ENCODE assay signal across 26 mouse cellular contexts in the genomic region with DNA sequence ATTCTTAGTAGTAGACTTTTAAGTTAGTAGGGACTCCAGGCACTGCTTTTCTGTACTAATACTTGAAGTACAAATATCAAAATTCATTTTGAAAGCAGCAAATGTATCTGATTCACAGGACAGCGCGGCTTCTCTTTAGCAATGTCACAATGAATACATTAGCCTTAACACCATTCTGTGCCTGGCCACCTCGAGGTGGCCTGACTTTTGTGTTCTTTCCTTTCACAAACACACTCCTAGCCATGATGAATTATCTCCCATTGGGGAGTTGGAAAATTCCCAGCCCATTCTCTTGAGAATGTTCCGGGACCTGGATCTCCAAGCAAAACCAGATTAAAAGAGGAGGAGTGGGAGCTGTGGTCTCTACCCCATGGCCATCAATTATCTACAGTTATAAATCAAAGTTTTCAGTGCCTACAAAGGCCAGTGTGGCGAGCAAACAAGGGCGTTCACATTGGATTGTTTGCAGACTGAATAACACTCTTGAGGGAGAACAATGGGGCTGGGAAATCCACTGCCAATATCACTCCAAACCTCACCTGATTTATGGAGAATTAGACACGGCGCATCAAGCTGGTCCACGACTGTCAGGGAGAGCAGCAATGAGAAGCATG.
DNase-seq lines count a peak whose midpoint lies in the region; ATAC-seq and TF ChIP-seq lines count a peak whose summit lies in the region.
"Had no signal": no experiment of that assay in that cellular context is flagged by ENCODE, and none has a peak within 500 bp of the region (broad histone marks: within the 10 kb centered on the region; RNA-seq: fewer than 3 reads in every experiment).

No protein-coding gene starts in this region.

- H3K27me3 ChIP-seq in hindbrain, embryonic 10.5 days (ENCODE audit: insufficient read depth, poor library complexity, severe bottlenecking): no peaks in the 10 kb centered on the region
- no peaks in the 10 kb centered on the region for H3K27me3 ChIP-seq in hindbrain, embryonic 14.5 days (ENCODE audit: control insufficient read depth, insufficient read depth, low read length)
- no peaks in the 10 kb centered on the region for H3K27me3 ChIP-seq in kidney, postnatal 0 days (ENCODE audit: insufficient read depth, low read length)
- no peaks in the 10 kb centered on the region; the same call in 1 of the 2 replicates for H3K27me3 ChIP-seq in neural tube, embryonic 14.5 days (ENCODE audit: control insufficient read depth, insufficient read depth, low read length)
- no peaks in the 10 kb centered on the region for H3K27me3 ChIP-seq in forebrain, embryonic 12.5 days
- H3K27me3 ChIP-seq: embryonic facial prominence, embryonic 13.5 days; limb, embryonic 15.5 days; midbrain, embryonic 15.5 days had no signal

- TF ChIP-seq CTCF in kidney, postnatal 0 days (IDR thresholded peaks at IDR 0.05; ENCODE audit: low read depth): no peak

- H3K9ac ChIP-seq in hindbrain, embryonic 14.5 days: no peak overlapping the region
- no peak overlapping the region for H3K9ac ChIP-seq in kidney, postnatal 0 days (ENCODE audit: low read depth, low read length)
- H3K9ac ChIP-seq in neural tube, embryonic 14.5 days (replicated peaks; ENCODE audit: low read depth, low read length): no peak overlapping the region
- H3K9ac ChIP-seq in forebrain, embryonic 12.5 days: no peak overlapping the region
- H3K9ac ChIP-seq: embryonic facial prominence, embryonic 13.5 days; limb, embryonic 15.5 days; liver, embryonic 14.5 days; lung, embryonic 14.5 days; midbrain, embryonic 15.5 days had no signal

- peak; percentile 25 for DNase-seq in hindbrain, embryonic 10.5 days (ENCODE audit: low spot score)
- no peak for DNase-seq in hindbrain, embryonic 14.5 days (ENCODE audit: low spot score)
- peak; percentile 33 for DNase-seq in kidney, postnatal 0 days (ENCODE audit: low spot score)
- DNase-seq in kidney, adult 8-10 months: no peak
- peak; percentile 41 for DNase-seq in embryo, embryonic 9.5 days (ENCODE audit: extremely low spot score)
- DNase-seq in spleen, postnatal 14 days (ENCODE audit: low spot score in 2 of 2): no peak
- DNase-seq: adrenal gland, postnatal 10 days; cerebellum, adult 2 months; gastrocnemius, postnatal 10 days; heart, postnatal 4 days; kidney, postnatal 10 days; left cerebral cortex, postnatal 4 days; lung, embryonic 14.5 days; lung, postnatal 36 days had no signal

- H3K4me1 ChIP-seq in hindbrain, embryonic 10.5 days (replicated peaks): peaks cover 21% of the 10 kb centered on the region
- 0 out of 2 replicates have a peak, but pooled peaks cover 10% of the 10 kb centered on the region for H3K4me1 ChIP-seq in hindbrain, embryonic 14.5 days (replicated peaks; ENCODE audit: control insufficient read depth, insufficient read depth, low read length)
- H3K4me1 ChIP-seq in kidney, postnatal 0 days (replicated peaks; ENCODE audit: insufficient read depth, low read length): no peaks in the 10 kb centered on the region
- H3K4me1 ChIP-seq in neural tube, embryonic 14.5 days (ENCODE audit: control insufficient read depth, insufficient read depth, low read length): peaks cover 12% of the 10 kb centered on the region
- no peaks in the 10 kb centered on the region for H3K4me1 ChIP-seq in forebrain, embryonic 12.5 days
- H3K4me1 ChIP-seq: heart, embryonic 10.5 days had no signal

- H3K4me2 ChIP-seq in hindbrain, embryonic 14.5 days (replicated peaks): no peak overlapping the region
- H3K4me2 ChIP-seq in kidney, postnatal 0 days (ENCODE audit: low read length): no peak overlapping the region
- H3K4me2 ChIP-seq in neural tube, embryonic 14.5 days (ENCODE audit: low read depth, low read length): no peak overlapping the region
- no peak overlapping the region for H3K4me2 ChIP-seq in forebrain, embryonic 12.5 days
- H3K4me2 ChIP-seq: embryonic facial prominence, embryonic 13.5 days; limb, embryonic 15.5 days; lung, embryonic 14.5 days; midbrain, embryonic 15.5 days had no signal

- H3K4me3 ChIP-seq in hindbrain, embryonic 10.5 days: no peak overlapping the region
- no peak overlapping the region for H3K4me3 ChIP-seq in hindbrain, embryonic 14.5 days (replicated peaks; ENCODE audit: low read length)
- no peak overlapping the region for H3K4me3 ChIP-seq in kidney, postnatal 0 days (replicated peaks; ENCODE audit: low read depth, low read length)
- no peak overlapping the region for H3K4me3 ChIP-seq in neural tube, embryonic 14.5 days (ENCODE audit: low read depth, low read length)
- no peak overlapping the region for H3K4me3 ChIP-seq in forebrain, embryonic 12.5 days (replicated peaks)
- H3K4me3 ChIP-seq: embryonic facial prominence, embryonic 13.5 days; erythroblast, embryonic 14.5 days; heart, embryonic 10.5 days; limb, embryonic 15.5 days; megakaryocyte, embryonic 14.5 days; midbrain, embryonic 15.5 days; myocyte had no signal

- no peaks in the 10 kb centered on the region for H3K36me3 ChIP-seq in hindbrain, embryonic 10.5 days
- H3K36me3 ChIP-seq in hindbrain, embryonic 14.5 days (replicated peaks; ENCODE audit: control insufficient read depth, insufficient read depth): no peaks in the 10 kb centered on the region
- H3K36me3 ChIP-seq in kidney, postnatal 0 days (ENCODE audit: insufficient read depth, low read length): no peaks in the 10 kb centered on the region
- H3K36me3 ChIP-seq in neural tube, embryonic 14.5 days (ENCODE audit: control insufficient read depth, insufficient read depth, low read length): no peaks in the 10 kb centered on the region
- H3K36me3 ChIP-seq in forebrain, embryonic 12.5 days (replicated peaks): no peaks in the 10 kb centered on the region
- H3K36me3 ChIP-seq: embryonic facial prominence, embryonic 13.5 days; heart, embryonic 10.5 days; limb, embryonic 15.5 days; midbrain, embryonic 15.5 days had no signal

- WGBS in hindbrain, embryonic 10.5 days: 64% methylated on average over 9 of the region's 9 CpGs
- 38% methylated on average over 9 of the region's 9 CpGs for WGBS in hindbrain, embryonic 14.5 days
- 29% methylated on average over 9 of the region's 9 CpGs for WGBS in kidney, postnatal 0 days
- WGBS in neural tube, embryonic 14.5 days: 9% methylated on average over 9 of the region's 9 CpGs
- 79% methylated on average over 9 of the region's 9 CpGs for WGBS in forebrain, embryonic 12.5 days

- no peak for ATAC-seq in hindbrain, embryonic 14.5 days (ENCODE audit: low FRiP score)
- no peak for ATAC-seq in kidney, postnatal 0 days (replicated peaks; ENCODE audit: low FRiP score, low read depth)
- peak; percentile 53; the same call in 1 of the 2 replicates for ATAC-seq in neural tube, embryonic 14.5 days (ENCODE audit: low read depth)
- ATAC-seq in forebrain, embryonic 12.5 days (ENCODE audit: low FRiP score): no peak
- ATAC-seq: activated CD4-positive, CD25-positive, alpha-beta regulatory T cell, adult 4 months; forebrain, embryonic 14.5 days; midbrain, embryonic 15.5 days had no signal

- 0 out of 2 replicates have a peak overlapping the region, but pooled peaks have one; percentile 16 for H3K27ac ChIP-seq in hindbrain, embryonic 10.5 days
- no peak overlapping the region for H3K27ac ChIP-seq in hindbrain, embryonic 14.5 days
- no peak overlapping the region for H3K27ac ChIP-seq in kidney, postnatal 0 days
- H3K27ac ChIP-seq in neural tube, embryonic 14.5 days (ENCODE audit: low read depth, low read length): no peak overlapping the region
- no peak overlapping the region for H3K27ac ChIP-seq in forebrain, embryonic 12.5 days
- H3K27ac ChIP-seq: embryonic facial prominence, embryonic 13.5 days; heart, embryonic 10.5 days; limb, embryonic 15.5 days; liver, embryonic 14.5 days; midbrain, embryonic 15.5 days had no signal

- 0 out of 2 replicates have a peak, but pooled peaks cover 2% of the 10 kb centered on the region for H3K9me3 ChIP-seq in hindbrain, embryonic 10.5 days
- no peaks in the 10 kb centered on the region for H3K9me3 ChIP-seq in hindbrain, embryonic 14.5 days (ENCODE audit: control insufficient read depth, low read length)
- H3K9me3 ChIP-seq in kidney, postnatal 0 days (replicated peaks; ENCODE audit: low read length): no peaks in the 10 kb centered on the region
- H3K9me3 ChIP-seq in neural tube, embryonic 14.5 days (ENCODE audit: control insufficient read depth, low read length): no peaks in the 10 kb centered on the region
- no peaks in the 10 kb centered on the region for H3K9me3 ChIP-seq in forebrain, embryonic 12.5 days
- H3K9me3 ChIP-seq: embryonic facial prominence, embryonic 13.5 days; heart, embryonic 10.5 days; limb, embryonic 15.5 days; megakaryocyte, embryonic 14.5 days; midbrain, embryonic 15.5 days had no signal

Comparison
In these comparisons a context has a peak if more than half of its experiments do, and no peak if none do; other contexts are left out.
1. DNase-seq: peak in hindbrain, embryonic 10.5 days (single experiment), kidney, postnatal 0 days (single experiment) and embryo, embryonic 9.5 days (single experiment); none in hindbrain, embryonic 14.5 days (single experiment), kidney, adult 8-10 months (0 of 2) and spleen, postnatal 14 days (0 of 2).